Comparison of ENCODE assay signal across 8 mouse cellular contexts in genomic region chr5:35138183-35138611, GRCm38 (mm10). TPM values are rescaled to one million over a fixed set of nuclear protein-coding genes. Genes with fewer than 3 reads are reported as not detected.
DNase-seq lines count a peak whose midpoint lies in the region; ATAC-seq and TF ChIP-seq lines count a peak whose summit lies in the region.

No protein-coding gene starts in this region.

- no peaks in the 10 kb centered on the region for H3K36me3 ChIP-seq in intestine, embryonic 15.5 days
- no peaks in the 10 kb centered on the region for H3K36me3 ChIP-seq in intestine, postnatal 0 days (ENCODE audit: control insufficient read depth, insufficient read depth)

- H3K9me3 ChIP-seq in intestine, embryonic 15.5 days: no peaks in the 10 kb centered on the region
- H3K9me3 ChIP-seq in intestine, postnatal 0 days (ENCODE audit: control insufficient read depth): no peaks in the 10 kb centered on the region

- WGBS in intestine, embryonic 15.5 days: 79% methylated on average over 11 of the region's 11 CpGs
- WGBS in intestine, postnatal 0 days: 71% methylated on average over 11 of the region's 11 CpGs

- TF ChIP-seq CTCF in intestine, postnatal 0 days (IDR thresholded peaks at IDR 0.05; ENCODE audit: low read depth): no peak

- ATAC-seq in intestine, embryonic 15.5 days: peak; percentile 43; the same call in 1 of the 2 replicates
- no peak for ATAC-seq in intestine, postnatal 0 days

- H3K4me1 ChIP-seq in intestine, embryonic 15.5 days (replicated peaks): no peaks in the 10 kb centered on the region
- H3K4me1 ChIP-seq in intestine, postnatal 0 days (replicated peaks; ENCODE audit: control insufficient read depth, insufficient read depth, low read length): no peaks in the 10 kb centered on the region

- no peak overlapping the region for H3K4me2 ChIP-seq in intestine, embryonic 15.5 days (replicated peaks)
- H3K4me2 ChIP-seq in intestine, postnatal 0 days (replicated peaks; ENCODE audit: low read depth): no peak overlapping the region

- intact Hi-C loops in gastrocnemius, postnatal 36 days (cut with DNase I): no loop called here

- DNase-seq in cerebellum, postnatal 10 days: peak; percentile 90 to 95
- DNase-seq in left cerebral cortex, adult 11 months (ENCODE audit: low spot score): peak; percentile 46
- DNase-seq in right cerebral cortex, postnatal 36 days (ENCODE audit: low spot score in 2 of 2): peak; percentile 61 to 68
- DNase-seq in spleen, postnatal 10 days (ENCODE audit: low spot score in 2 of 2): no peak
- no peak for DNase-seq in gastrocnemius, postnatal 36 days
- no peak for DNase-seq in kidney, adult 9 months

- H3K27me3 ChIP-seq in intestine, embryonic 15.5 days (replicated peaks): no peaks in the 10 kb centered on the region
- H3K27me3 ChIP-seq in intestine, postnatal 0 days (replicated peaks; ENCODE audit: control insufficient read depth, insufficient read depth, low read length): no peaks in the 10 kb centered on the region

- H3K9ac ChIP-seq in intestine, embryonic 15.5 days: no peak overlapping the region
- no peak overlapping the region for H3K9ac ChIP-seq in intestine, postnatal 0 days (ENCODE audit: low read depth, low read length)

- H3K4me3 ChIP-seq in intestine, embryonic 15.5 days (replicated peaks): no peak overlapping the region
- H3K4me3 ChIP-seq in intestine, postnatal 0 days (ENCODE audit: low read depth, low read length): no peak overlapping the region

- no peak overlapping the region for H3K27ac ChIP-seq in intestine, embryonic 15.5 days
- H3K27ac ChIP-seq in intestine, postnatal 0 days (ENCODE audit: low read depth, low read length): no peak overlapping the region

RNA-seq across cellular contexts. Expression of gene Lrpap1, which starts 32.6 kb away (rescaled TPM):
- polyA plus RNA-seq in intestine, embryonic 15.5 days (2015; fragmentation: Nextera tagmentation; extraction: Ambion mirVana): 90.3 and 94.7 TPM in 2 replicates
- polyA plus RNA-seq in intestine, postnatal 0 days (2015; fragmentation: Nextera tagmentation; extraction: Ambion mirVana): 47.7 and 50.6 TPM in 2 replicates
- 10 to 100 TPM; 28.4 to 28.5 TPM for total RNA-seq in gastrocnemius, postnatal 36 days (2021)

Comparison
In these comparisons a context has a peak if more than half of its experiments do, and no peak if none do; other contexts are left out.
1. DNase-seq: peak in cerebellum, postnatal 10 days (2 of 2), left cerebral cortex, adult 11 months (single experiment) and right cerebral cortex, postnatal 36 days (2 of 2); none in spleen, postnatal 10 days (0 of 2), gastrocnemius, postnatal 36 days (0 of 2) and kidney, adult 9 months (single experiment).